Mouse (Mus musculus) myocyte (in vitro differentiated cells): Measurements from ENCODE around the gene Gm6899.

Experiments
- MAX ChIP-seq: IDR thresholded peaks from one replicate; pipeline ENCODE4 v1.6.1; 2011; ENCODE audit warnings: low read depth, mild to moderate bottlenecking, control low read depth
- POLR2A ChIP-seq: IDR thresholded peaks from one replicate; pipeline ENCODE4 v1.6.1; 2011; ENCODE audit warnings: low read depth, mild to moderate bottlenecking, control low read depth, moderate library complexity; ENCODE audit not compliant: insufficient read length
- POLR2AphosphoS2 ChIP-seq: IDR thresholded peaks from one replicate; pipeline ENCODE4 v1.6.1; 2011; ENCODE audit warnings: low read depth, control low read depth; ENCODE audit not compliant: insufficient read length
- TCF3 ChIP-seq: IDR thresholded peaks from one replicate; pipeline ENCODE4 v1.6.1; 2011; ENCODE audit warnings: low read depth, control low read depth; ENCODE audit not compliant: insufficient read length
- USF1 ChIP-seq: IDR thresholded peaks from one replicate; pipeline ENCODE4 v1.6.1; 2011; ENCODE audit warnings: low read depth, mild to moderate bottlenecking, control low read depth, moderate library complexity

- no peak for TF ChIP-seq USF1
- no peak for TF ChIP-seq TCF3
- no peak for TF ChIP-seq MAX
- TF ChIP-seq POLR2A = no peak
- TF ChIP-seq POLR2AphosphoS2 = no peak
These were observed 25.6 kb downstream of the Gm6899 start for GRCm38 (mm10) chr11:26618475-26619223.
